Mouse (Mus musculus): Measurements from ENCODE around the gene Gm20388. TPM values are rescaled to one million over a fixed set of nuclear protein-coding genes. Genes with fewer than 3 reads are reported as not detected.
A peak's percentile ranks its signal among the peaks of the same experiment; 100 is the strongest.

Gene Gm20388
- polyA plus RNA-seq, 1 experiment from 2014 or later = 8.3 TPM

DNA sequence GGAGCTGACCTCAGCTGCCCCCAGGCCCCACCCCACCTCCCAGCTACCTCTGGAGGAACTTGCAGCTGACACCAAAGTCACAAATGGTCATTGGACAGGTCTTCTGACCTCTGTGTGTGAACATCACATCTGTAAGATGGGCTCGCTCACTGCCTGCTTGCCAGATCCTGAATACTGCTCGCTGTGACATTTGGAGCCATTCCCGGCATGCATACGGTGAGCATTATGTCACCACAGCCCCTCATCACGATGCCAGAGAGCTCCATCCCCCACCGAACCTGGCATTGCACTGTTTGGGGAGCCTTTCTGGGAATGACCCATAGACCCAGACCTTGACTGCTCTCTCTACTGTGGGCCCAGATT is 503.0 kb downstream of the Gm20388 start:
- Histone ChIP-seq H3K9me3 (ENCODE audit: control insufficient read depth, low read length) (no peaks in the 10 kb centered on the region), H3K27me3 (replicated peaks; ENCODE audit: control insufficient read depth, insufficient read depth, low read length) (no peaks in the 10 kb centered on the region), H3K9ac (ENCODE audit: low read length) (no peak overlapping the region), H3K4me1 (replicated peaks; ENCODE audit: control insufficient read depth, insufficient read depth, low read length) (peaks cover 41% of the 10 kb centered on the region), H3K36me3 (ENCODE audit: control insufficient read depth, insufficient read depth, low read length) (no peaks in the 10 kb centered on the region), H3K4me2 (ENCODE audit: low read length) (no peak overlapping the region), H3K4me3 (ENCODE audit: low read depth, low read length) (no peak overlapping the region), H3K27ac (ENCODE audit: low read depth) (no peak overlapping the region)
- ATAC-seq (replicated peaks; ENCODE audit: low FRiP score, low TSS enrichment, low read depth) (no peak), DNase-seq (ENCODE audit: low spot score) (no peak)
- 84% methylated on average over 6 of the region's 6 CpGs for WGBS

DNA sequence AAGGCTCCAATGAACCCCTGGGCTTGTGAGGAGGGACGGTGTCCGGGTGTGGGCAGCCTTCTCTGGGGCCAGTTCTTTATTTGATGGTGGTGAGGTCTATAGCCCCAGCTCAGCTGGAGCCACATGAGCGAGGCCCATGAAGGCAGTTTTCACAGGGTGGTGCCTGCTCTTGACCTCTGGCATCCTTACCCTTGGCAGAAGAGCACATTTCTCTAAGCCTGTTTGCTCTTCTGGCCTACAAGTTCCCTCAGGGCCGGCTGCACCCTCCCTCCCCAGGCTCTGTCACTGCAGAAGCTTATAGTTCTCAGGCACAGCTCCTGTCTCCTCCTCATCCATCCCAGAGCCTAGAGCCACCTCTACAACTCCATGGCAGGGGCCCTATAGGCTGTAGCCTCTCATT is 503.6 kb downstream of the Gm20388 start:
- H3K4me1 ChIP-seq (replicated peaks; ENCODE audit: control insufficient read depth, insufficient read depth, low read length) = peaks cover 41% of the 10 kb centered on the region

DNA sequence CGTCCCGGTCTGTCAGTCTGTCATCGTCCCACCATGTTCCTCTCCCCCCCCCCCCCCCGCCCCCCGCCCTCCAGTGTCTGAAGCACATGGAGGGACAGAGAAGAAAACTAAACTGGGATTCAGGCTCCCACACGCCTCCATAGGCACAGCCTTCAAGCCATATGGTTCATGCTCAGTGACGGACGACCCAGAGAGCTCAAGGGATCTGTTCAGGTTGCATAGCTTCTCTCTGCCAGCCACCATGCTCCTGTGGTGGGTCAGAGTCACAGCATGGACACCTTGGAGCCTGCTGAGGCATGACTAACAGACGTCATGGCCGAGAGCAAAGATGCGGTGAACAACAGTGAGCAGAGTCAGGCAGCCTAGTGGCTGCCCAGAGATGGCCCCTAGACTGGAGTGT is 504.8 kb downstream of the Gm20388 start:
- H3K36me3 ChIP-seq (ENCODE audit: control insufficient read depth, insufficient read depth, low read length) = no peaks in the 10 kb centered on the region
- H3K4me2 ChIP-seq (ENCODE audit: low read length) = no peak overlapping the region
- H3K27me3 ChIP-seq (replicated peaks; ENCODE audit: control insufficient read depth, insufficient read depth, low read length) = no peaks in the 10 kb centered on the region
- peak overlapping the region; percentile 87; the same call in 1 of the 2 replicates for H3K27ac ChIP-seq (ENCODE audit: low read depth)
- no peaks in the 10 kb centered on the region for H3K9me3 ChIP-seq (ENCODE audit: control insufficient read depth, low read length)
- no peak overlapping the region for H3K9ac ChIP-seq (ENCODE audit: low read length)
- WGBS = 83% methylated on average over 10 of the region's 11 CpGs
- no peak overlapping the region for H3K4me3 ChIP-seq (ENCODE audit: low read depth, low read length)
- peaks cover 48% of the 10 kb centered on the region for H3K4me1 ChIP-seq (replicated peaks; ENCODE audit: control insufficient read depth, insufficient read depth, low read length)
- ATAC-seq (replicated peaks; ENCODE audit: low FRiP score, low TSS enrichment, low read depth) (no peak), DNase-seq (ENCODE audit: low spot score) (no peak)

More for the DNA sequence above, 503.6 kb downstream of the Gm20388 start:
- WGBS = 87% methylated on average over 4 of the region's 4 CpGs
- Histone ChIP-seq H3K4me2 (ENCODE audit: low read length) (no peak overlapping the region), H3K27me3 (replicated peaks; ENCODE audit: control insufficient read depth, insufficient read depth, low read length) (no peaks in the 10 kb centered on the region), H3K4me3 (ENCODE audit: low read depth, low read length) (no peak overlapping the region), H3K9ac (ENCODE audit: low read length) (no peak overlapping the region), H3K36me3 (ENCODE audit: control insufficient read depth, insufficient read depth, low read length) (no peaks in the 10 kb centered on the region), H3K27ac (ENCODE audit: low read depth) (no peak overlapping the region), H3K9me3 (ENCODE audit: control insufficient read depth, low read length) (no peaks in the 10 kb centered on the region)
- DNase-seq (ENCODE audit: low spot score) (no peak), ATAC-seq (replicated peaks; ENCODE audit: low FRiP score, low TSS enrichment, low read depth) (no peak)

DNA sequence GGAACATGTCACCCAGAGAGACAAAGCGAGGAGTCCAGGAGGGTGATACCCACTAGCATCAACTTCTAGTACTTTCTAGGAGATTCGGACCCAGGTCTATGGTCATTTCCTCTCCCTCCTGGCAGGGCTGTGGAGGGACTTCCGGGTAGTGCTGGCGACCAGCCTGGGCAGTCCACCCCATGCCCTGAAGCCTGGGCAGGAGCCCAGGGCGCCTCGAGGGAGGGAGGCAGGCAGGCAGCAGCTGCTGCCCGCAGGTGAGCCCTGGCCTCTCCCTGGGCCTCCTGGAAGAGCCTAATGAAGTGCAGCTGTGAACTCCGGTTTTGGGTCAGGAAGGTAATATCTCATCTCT is 505.5 kb downstream of the Gm20388 start:
- Histone ChIP-seq H3K9me3 (ENCODE audit: control insufficient read depth, low read length) (no peaks in the 10 kb centered on the region), H3K9ac (ENCODE audit: low read length) (peak overlapping the region; percentile 14; the same call in 1 of the 2 replicates), H3K4me2 (ENCODE audit: low read length) (peak overlapping the region; percentile 36), H3K4me3 (ENCODE audit: low read depth, low read length) (no peak overlapping the region), H3K27me3 (replicated peaks; ENCODE audit: control insufficient read depth, insufficient read depth, low read length) (no peaks in the 10 kb centered on the region), H3K36me3 (ENCODE audit: control insufficient read depth, insufficient read depth, low read length) (no peaks in the 10 kb centered on the region), H3K27ac (ENCODE audit: low read depth) (peak overlapping the region; percentile 87), H3K4me1 (replicated peaks; ENCODE audit: control insufficient read depth, insufficient read depth, low read length) (peaks cover 50% of the 10 kb centered on the region)
- WGBS = 38% methylated on average over 8 of the region's 8 CpGs
- DNase-seq (ENCODE audit: low spot score) (no peak), ATAC-seq (replicated peaks; ENCODE audit: low FRiP score, low TSS enrichment, low read depth) (no peak)

DNA sequence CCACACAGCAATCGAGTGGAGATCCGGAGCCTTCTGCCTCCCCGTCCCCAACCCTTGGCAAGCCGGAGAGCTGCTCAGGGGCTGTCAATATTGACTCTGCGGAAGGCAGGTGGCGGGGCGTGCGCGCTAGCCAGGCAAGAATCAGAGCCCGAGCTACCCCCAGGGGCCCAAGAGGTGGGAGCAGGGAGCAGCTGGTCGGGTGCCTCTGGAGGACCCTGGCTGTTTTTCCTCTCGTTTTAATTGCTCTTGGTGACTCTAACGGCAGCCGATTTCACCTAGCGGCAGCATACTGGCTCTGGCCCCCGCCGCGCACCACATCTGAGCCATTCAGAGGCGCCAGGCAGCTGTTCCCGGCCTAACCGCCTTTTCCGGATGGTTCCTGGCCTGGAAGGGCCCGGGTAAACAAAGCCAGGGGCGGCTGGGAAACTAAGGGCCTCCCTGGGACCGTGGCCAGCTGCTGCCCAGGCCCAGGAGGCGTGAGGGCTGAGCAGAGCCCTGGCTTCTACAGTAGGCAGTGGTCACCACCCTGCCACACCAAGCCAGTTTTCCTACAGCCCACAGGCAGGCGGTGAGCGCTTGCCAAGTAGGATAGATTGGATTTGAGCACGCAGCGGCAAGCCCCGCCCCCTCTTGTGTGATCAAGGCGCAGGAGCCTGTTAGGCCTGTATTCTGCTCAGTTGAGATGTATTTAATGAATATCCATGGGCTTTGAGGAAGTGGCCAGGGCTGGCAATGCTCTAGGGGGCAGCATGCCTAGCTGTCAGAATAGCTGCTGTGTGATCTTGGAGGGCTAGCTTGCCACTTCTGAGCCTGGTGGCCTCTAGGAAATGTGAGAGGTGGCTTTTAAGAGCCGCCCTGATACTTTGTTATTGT is 506.1 kb downstream of the Gm20388 start:
- Histone ChIP-seq H3K36me3 (ENCODE audit: control insufficient read depth, insufficient read depth, low read length) (no peaks in the 10 kb centered on the region), H3K27me3 (replicated peaks; ENCODE audit: control insufficient read depth, insufficient read depth, low read length) (no peaks in the 10 kb centered on the region), H3K27ac (ENCODE audit: low read depth) (peak overlapping the region; percentile 87), H3K4me3 (ENCODE audit: low read depth, low read length) (no peak overlapping the region), H3K4me2 (ENCODE audit: low read length) (peak overlapping the region; percentile 36), H3K9ac (ENCODE audit: low read length) (peak overlapping the region; percentile 14), H3K4me1 (replicated peaks; ENCODE audit: control insufficient read depth, insufficient read depth, low read length) (peaks cover 52% of the 10 kb centered on the region), H3K9me3 (ENCODE audit: control insufficient read depth, low read length) (no peaks in the 10 kb centered on the region)
- peak; percentile 89 for DNase-seq (ENCODE audit: low spot score)
- peak; percentile 70 for ATAC-seq (replicated peaks; ENCODE audit: low FRiP score, low TSS enrichment, low read depth)
- 3% methylated on average over 33 of the region's 33 CpGs for WGBS

DNA sequence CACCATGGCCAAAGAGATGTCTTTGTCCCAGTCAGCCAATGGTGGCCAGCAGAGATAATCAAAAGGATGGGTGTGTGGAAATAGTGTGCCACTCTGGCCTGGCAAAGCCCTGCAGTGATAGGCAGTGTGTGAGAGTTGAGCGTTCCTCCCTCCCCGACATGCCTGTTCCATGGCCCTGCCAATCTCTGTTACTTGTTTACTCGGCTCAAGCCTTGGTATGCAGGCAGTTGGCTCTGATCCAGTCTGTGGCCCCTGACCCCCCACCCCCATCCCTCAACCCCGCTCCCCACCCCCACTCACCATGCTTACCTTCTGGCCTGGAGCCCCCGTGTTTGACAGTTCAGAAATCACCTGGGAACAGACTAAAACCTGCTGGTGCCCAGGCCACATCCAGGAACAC is 507.5 kb downstream of the Gm20388 start:
- no peak overlapping the region for H3K9ac ChIP-seq (ENCODE audit: low read length)
- H3K9me3 ChIP-seq (ENCODE audit: control insufficient read depth, low read length) = no peaks in the 10 kb centered on the region
- no peak overlapping the region for H3K4me2 ChIP-seq (ENCODE audit: low read length)
- no peaks in the 10 kb centered on the region for H3K36me3 ChIP-seq (ENCODE audit: control insufficient read depth, insufficient read depth, low read length)
- WGBS = 45% methylated on average over 5 of the region's 5 CpGs
- no peak overlapping the region for H3K4me3 ChIP-seq (ENCODE audit: low read depth, low read length)
- H3K4me1 ChIP-seq (replicated peaks; ENCODE audit: control insufficient read depth, insufficient read depth, low read length) = peaks cover 54% of the 10 kb centered on the region
- no peak for ATAC-seq (replicated peaks; ENCODE audit: low FRiP score, low TSS enrichment, low read depth)
- DNase-seq (ENCODE audit: low spot score) = no peak
- H3K27me3 ChIP-seq (replicated peaks; ENCODE audit: control insufficient read depth, insufficient read depth, low read length) = no peaks in the 10 kb centered on the region
- H3K27ac ChIP-seq (ENCODE audit: low read depth) = 0 out of 2 replicates have a peak overlapping the region, but pooled peaks have one; percentile 2

DNA sequence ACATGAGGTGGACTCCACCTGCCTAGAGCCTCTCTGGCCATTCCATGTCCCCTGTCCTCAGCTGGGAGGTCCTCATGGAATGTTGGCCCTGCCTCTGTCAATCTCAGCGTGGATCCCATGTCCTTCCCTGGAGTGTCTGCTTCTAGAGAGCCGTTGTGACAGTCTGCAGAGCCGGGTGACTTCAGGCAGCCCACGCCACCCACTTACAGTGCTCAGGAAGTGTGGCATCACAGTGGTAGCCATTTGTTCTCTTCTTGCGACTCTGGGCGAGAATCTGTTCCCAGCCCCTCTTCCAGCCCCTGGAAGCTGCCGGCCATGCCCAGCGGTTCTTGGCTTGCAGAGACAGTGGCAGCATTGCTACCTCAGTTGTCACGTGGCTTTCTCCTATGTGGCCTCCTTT is 509.0 kb downstream of the Gm20388 start:
- no peaks in the 10 kb centered on the region for H3K9me3 ChIP-seq (ENCODE audit: control insufficient read depth, low read length)
- no peak overlapping the region for H3K9ac ChIP-seq (ENCODE audit: low read length)
- H3K4me1 ChIP-seq (replicated peaks; ENCODE audit: control insufficient read depth, insufficient read depth, low read length) = peaks cover 59% of the 10 kb centered on the region
- no peak overlapping the region for H3K4me3 ChIP-seq (ENCODE audit: low read depth, low read length)
- ATAC-seq (replicated peaks; ENCODE audit: low FRiP score, low TSS enrichment, low read depth) (no peak), DNase-seq (ENCODE audit: low spot score) (no peak)
- no peaks in the 10 kb centered on the region for H3K27me3 ChIP-seq (replicated peaks; ENCODE audit: control insufficient read depth, insufficient read depth, low read length)
- no peak overlapping the region for H3K27ac ChIP-seq (ENCODE audit: low read depth)
- 80% methylated on average over 9 of the region's 9 CpGs for WGBS
- no peak overlapping the region for H3K4me2 ChIP-seq (ENCODE audit: low read length)
- no peaks in the 10 kb centered on the region for H3K36me3 ChIP-seq (ENCODE audit: control insufficient read depth, insufficient read depth, low read length)

DNA sequence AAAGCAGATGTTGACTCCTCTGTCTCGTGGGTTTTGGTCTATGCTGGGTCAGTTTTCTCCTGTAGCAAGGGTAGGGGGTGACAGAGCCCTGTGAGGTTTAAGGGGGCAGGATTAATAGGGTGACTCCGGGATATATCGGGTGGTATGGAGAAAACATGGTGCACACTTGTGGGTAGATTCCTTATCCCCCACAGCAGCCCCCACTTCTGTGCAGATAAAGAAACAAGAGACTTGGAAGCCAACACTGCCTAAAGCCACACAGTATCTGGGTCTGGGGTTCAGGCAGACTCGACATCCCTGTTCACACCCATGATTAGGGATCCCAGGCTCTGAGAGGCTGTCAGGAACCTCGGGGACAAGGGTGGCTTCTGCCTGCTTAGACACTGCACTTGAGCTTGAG is 509.6 kb downstream of the Gm20388 start:
- ATAC-seq (replicated peaks; ENCODE audit: low FRiP score, low TSS enrichment, low read depth) (no peak), DNase-seq (ENCODE audit: low spot score) (no peak)
- Histone ChIP-seq H3K4me1 (replicated peaks; ENCODE audit: control insufficient read depth, insufficient read depth, low read length) (peaks cover 65% of the 10 kb centered on the region), H3K27me3 (replicated peaks; ENCODE audit: control insufficient read depth, insufficient read depth, low read length) (no peaks in the 10 kb centered on the region), H3K4me3 (ENCODE audit: low read depth, low read length) (no peak overlapping the region), H3K4me2 (ENCODE audit: low read length) (no peak overlapping the region), H3K9ac (ENCODE audit: low read length) (no peak overlapping the region), H3K9me3 (ENCODE audit: control insufficient read depth, low read length) (no peaks in the 10 kb centered on the region), H3K36me3 (ENCODE audit: control insufficient read depth, insufficient read depth, low read length) (no peaks in the 10 kb centered on the region), H3K27ac (ENCODE audit: low read depth) (no peak overlapping the region)
- WGBS = 79% methylated on average over 5 of the region's 5 CpGs

DNA sequence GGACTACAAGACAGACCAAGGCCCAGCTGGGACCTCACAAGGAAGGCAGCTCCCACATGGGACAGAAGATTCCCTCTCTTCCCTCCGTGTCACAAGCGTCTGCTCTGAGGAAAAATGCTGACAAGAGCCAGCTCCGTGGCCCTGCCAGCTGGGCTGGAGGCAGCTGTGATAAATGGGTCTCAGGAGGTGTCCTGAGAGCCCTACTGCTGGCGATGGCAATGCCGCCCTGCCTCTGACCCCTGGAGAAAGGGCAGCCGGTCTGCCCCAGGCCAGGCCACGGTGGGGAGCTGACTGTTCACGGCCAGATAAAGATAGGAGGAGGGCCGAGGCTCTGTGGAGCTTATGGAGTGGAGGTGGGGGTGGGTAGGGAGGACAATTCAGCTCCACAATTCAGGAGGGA is 511.0 kb downstream of the Gm20388 start:
- DNase-seq (ENCODE audit: low spot score) (no peak), ATAC-seq (replicated peaks; ENCODE audit: low FRiP score, low TSS enrichment, low read depth) (no peak)
- no peak overlapping the region for H3K4me3 ChIP-seq (ENCODE audit: low read depth, low read length)
- H3K4me1 ChIP-seq (replicated peaks; ENCODE audit: control insufficient read depth, insufficient read depth, low read length) = peaks cover 67% of the 10 kb centered on the region
- H3K27ac ChIP-seq (ENCODE audit: low read depth) = no peak overlapping the region
- H3K4me2 ChIP-seq (ENCODE audit: low read length) = no peak overlapping the region
- 18% methylated on average over 9 of the region's 9 CpGs for WGBS
- H3K9ac ChIP-seq (ENCODE audit: low read length) = no peak overlapping the region
- H3K27me3 ChIP-seq (replicated peaks; ENCODE audit: control insufficient read depth, insufficient read depth, low read length) = no peaks in the 10 kb centered on the region
- no peaks in the 10 kb centered on the region for H3K36me3 ChIP-seq (ENCODE audit: control insufficient read depth, insufficient read depth, low read length)
- no peaks in the 10 kb centered on the region for H3K9me3 ChIP-seq (ENCODE audit: control insufficient read depth, low read length)
